Mouse (Mus musculus) frontal cortex, postnatal 25 days (tissue): ENCODE measurements around the gene Pspn.

Experiments used
- DNase-seq, 2 experiments: peaks; one replicate each; pipeline ENCODE4 v3.0.0; 2022; ENCODE audit warnings: low spot score in 2 of 2

The Pspn gene

GRCm38 (mm10) chr17:56996506-56996905 is 3.3 kb downstream of the Pspn start:
- DNase-seq: no peak

GRCm38 (mm10) chr17:56995046-56995445 is 4.8 kb downstream of the Pspn start:
- DNase-seq: no peak

GRCm38 (mm10) chr17:56990966-56991365 is 8.9 kb downstream of the Pspn start:
- DNase-seq: peak in 1 of 2 experiments; percentile 6

GRCm38 (mm10) chr17:56990115-56990746 is 9.6 kb downstream of the Pspn start, which contains the start of gene Clpp:
Gene Clpp, plus strand, starts transcription at chr17:56990305.
- DNase-seq: peak; percentile 86 to 91

DNA sequence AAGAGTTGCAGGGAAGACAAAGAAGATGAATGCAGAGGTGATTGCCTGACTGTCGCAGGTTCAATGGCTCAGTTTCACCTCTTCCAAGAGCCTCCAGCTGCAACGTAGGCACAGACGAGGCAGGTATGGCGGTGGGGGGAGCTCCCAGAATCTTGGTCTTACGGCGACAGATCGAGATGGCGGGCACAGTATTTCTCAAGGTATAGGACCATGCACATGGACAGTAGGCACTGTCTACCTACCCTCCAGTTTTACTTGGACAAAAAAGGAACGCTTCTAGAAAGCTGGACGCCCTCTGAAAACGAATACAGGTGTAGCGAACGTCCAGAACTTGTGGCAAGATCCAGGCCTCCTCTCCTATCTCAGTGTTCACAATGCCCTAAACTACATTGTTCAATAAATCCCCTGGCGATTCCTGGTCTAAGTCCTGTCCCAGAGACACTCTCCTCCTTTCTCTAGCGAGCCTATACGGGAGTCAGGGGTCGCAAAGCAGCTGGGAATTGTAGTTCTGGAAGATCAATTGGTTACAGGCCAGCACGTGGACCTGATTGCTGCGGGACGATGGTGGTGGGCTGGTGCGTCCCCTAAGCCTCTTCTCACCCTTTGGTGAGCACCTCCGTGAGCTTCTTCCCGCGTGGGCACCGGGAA is 10.2 kb downstream of the Pspn start:
- peak in 1 of 2 experiments; percentile 4 for DNase-seq

GRCm38 (mm10) chr17:56988921-56989430 is 10.8 kb downstream of the Pspn start:
- DNase-seq: no peak

DNA sequence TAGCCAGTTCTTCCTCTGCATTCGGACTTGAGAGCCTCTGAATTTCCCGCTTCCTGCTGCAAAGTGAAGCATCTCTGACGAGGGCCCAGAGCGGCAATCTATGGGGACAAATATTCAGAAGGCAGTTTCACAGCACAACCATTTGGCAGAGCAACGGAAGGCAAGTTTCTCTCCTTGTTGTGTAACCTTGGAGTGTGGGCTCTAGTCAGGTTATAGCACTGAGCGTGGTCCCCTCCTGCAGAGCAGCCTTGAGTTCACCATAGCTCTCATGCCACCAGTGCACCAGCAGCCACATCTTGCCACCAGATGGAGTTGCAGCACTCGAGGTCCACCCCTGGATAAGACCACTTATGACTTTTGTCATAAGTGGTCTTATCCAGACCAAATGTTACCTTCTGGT is 11.4 kb downstream of the Pspn start:
- DNase-seq: no peak

DNA sequence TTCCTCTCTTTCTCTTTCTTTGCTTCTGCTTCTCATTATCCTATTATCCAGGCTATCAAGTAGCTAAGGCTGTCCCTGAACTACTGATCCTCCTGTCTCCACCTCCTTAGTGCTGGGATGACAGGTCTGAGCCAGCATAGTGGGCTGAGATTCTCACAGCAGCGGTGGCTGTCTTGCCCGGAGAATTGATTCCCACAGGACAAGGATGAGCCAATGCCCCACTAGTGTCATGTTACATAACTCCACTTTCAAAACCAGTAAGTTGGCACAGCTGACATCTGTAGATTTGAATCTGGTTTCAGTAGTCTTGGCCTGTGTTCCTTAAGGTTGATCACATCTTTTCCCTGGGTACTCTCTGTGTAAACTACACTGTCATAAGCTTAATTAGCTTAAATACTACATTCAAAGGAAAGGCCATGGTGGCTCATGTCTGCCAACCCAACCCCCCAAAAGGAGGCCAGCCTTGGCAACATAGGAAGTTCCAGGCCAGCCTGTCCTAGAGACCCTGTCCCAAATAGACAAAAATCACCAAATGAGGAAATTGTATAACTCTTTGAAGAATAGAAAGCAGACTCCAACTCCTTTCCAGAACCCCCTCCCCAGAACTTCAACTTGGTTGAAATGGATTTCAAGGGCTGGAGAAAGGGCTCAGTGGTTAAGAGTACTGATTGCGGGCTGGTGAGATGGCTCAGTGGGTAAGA is 13.6 kb downstream of the Pspn start:
- no peak for DNase-seq

DNA sequence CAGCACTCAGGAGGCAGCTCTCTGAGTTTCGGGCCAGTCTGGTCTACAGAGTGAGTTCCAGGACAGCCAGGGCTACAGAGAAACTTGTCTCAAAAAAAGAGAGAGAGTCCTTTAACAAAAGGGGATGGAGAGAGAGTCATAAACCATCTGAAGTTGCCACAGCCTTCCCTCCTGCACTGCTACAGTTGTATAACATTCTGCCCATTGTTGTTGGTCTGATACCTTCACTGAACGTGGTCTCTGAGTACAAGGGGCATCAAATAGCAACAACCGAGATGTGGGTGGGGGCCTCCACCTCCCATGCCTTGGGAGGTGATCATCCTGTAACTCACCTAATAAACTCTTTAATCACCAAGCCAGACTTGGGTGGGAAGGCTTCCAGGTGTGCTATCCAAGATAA is 14.2 kb downstream of the Pspn start:
- no peak for DNase-seq

DNA sequence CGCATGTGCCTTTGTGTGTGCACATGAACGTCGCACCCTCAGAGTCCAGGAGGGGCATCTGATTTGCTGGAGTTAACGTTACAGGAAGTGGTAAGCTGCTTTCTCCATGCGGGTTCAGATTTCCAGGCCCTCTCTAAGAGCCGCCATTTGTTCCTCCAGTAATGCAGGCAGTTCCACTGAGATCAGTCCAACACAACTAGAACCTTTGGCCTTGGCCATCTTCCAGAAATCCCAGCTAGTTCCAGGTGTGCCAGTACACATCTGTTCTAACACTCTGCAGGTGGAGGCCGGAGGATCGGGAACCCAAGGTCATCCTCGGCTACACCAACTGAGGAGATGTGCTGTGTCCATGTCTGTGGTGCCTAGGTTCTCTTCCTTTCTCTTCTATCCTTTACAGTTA is 14.9 kb downstream of the Pspn start:
- no peak for DNase-seq

- DNase-seq: no peak
These were observed 17.8 kb downstream of the Pspn start, which contains the start of gene Acer1 for GRCm38 (mm10) chr17:56982013-56982412. Gene Acer1, minus strand, starts transcription at chr17:56982126.

DNA sequence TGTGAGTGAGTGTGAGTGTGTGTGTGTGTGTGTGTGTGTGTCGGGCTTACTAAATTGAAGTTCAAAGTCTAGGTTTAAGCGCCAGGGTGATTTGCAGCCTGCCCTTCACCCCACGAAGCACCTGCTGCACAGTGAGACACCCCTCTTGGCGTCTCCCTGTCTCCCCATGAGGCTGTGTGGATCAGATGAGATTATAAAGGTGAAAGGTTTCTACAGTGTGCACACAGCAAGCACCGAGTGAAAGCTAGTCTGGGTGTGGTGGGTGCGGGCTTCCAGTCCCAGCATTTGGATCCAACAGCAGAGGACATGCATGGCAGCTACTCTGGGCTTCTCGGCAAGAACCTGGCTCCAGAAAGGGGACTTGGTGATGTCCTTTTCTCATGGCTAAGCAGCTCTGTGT is 18.8 kb downstream of the Pspn start:
- no peak for DNase-seq

DNA sequence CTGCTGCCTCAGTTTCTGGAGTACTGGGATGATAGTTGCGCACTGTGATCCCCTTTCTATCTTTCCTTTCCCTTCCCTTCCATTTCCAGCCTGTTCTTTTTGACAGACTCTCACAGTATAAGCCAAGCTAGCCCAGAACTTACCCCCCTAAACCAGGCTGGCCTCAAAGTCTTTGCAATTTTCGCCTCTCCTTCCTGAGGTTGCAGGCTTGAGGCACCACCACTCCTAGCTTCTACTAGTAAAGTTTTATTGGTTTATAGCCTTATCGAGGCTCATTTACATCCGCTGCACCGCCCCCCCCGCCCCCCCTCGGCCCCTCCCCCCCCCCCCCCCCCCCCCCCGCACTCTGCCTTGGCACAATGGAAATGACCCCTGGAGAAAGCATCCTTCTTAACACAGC is 20.3 kb downstream of the Pspn start:
- no peak for DNase-seq

- no peak for DNase-seq
These were observed 23.1 kb downstream of the Pspn start for GRCm38 (mm10) chr17:56976531-56977390.

DNA sequence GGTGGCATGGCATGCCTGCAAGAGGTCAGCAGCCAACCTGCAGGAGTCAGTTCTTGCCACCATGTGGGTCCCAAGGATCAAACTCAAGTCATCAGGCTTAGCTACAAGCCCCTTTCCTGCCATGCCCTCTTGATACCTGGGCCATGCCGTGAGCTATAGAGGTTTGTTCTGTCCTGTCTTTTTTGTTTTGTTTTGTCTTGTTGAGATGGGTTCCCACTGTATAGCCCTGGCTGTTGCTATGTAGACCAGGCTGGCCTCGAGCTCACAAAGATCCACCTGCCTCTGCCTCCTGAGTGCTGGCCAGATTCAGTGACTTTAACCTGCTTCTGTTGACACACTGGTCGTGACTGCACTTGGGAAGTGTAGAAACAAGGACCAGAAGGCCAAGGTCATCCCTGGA is 24.4 kb downstream of the Pspn start:
- DNase-seq: no peak

DNA sequence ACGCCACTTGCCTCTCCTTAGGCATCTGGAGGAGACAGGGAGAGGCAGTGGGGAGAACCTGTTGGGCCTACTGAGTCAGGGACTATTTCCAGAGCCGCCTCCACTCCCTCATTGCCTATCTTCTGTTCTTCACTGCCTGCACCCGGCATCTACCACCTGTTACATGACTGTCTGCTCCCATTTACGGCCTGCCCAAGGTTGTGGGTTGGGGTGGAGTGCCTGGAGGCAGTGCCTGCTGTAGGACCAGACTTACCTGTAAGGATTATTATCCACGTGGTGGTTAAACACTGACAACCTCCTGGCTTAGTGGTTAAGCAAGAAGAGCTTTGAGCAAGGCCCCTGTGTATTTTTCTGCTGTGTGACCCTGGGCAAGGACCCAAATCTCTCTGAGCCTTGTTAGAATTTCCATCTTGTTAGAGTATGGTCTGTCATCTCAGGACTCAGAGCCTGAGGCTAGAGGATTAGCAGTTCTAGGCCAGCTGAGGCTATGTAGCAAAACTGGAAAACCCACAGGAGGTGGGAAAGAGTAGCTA is 25.0 kb downstream of the Pspn start:
- DNase-seq: no peak

GRCm38 (mm10) chr17:56973956-56974707 is 25.7 kb downstream of the Pspn start:
- no peak for DNase-seq

DNA sequence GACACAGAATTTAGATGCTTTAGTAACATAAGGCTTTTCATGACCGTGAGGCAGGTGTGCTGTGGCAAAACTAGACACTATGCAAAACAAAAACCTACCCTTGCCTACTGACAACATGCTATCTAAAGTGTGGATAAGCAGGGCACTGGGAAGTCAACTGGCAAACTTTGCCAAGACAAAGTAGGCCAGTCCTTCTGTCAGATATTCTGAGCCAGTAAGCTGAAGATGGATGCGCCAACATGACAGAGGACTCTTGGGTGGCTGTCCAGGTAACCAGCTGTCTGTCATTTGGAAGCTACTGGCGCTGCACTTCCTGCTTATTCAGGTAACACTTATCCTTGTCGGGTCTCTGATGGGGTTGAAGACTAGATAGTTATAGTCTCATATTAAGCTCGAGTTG is 29.7 kb downstream of the Pspn start:
- DNase-seq: no peak

- no peak for DNase-seq
These were observed 30.5 kb downstream of the Pspn start for GRCm38 (mm10) chr17:56969321-56969720.

- no peak for DNase-seq
These were observed 36.2 kb downstream of the Pspn start for GRCm38 (mm10) chr17:56963646-56964045.
